Mouse (Mus musculus): ENCODE measurements around the gene Mical2. TPM values are rescaled to one million over a fixed set of nuclear protein-coding genes. Genes with fewer than 3 reads are reported as not detected.

Mical2 gene
- polyA plus RNA-seq (2015; fragmentation: Nextera tagmentation; extraction: Ambion mirVana), result 5.1 and 5.9 TPM in 2 replicates

GRCm38 (mm10) chr7:112225615-112226262 lies at the start of gene Mical2:
Gene Mical2 (plus strand): TSS chr7:112225856.

DNA sequence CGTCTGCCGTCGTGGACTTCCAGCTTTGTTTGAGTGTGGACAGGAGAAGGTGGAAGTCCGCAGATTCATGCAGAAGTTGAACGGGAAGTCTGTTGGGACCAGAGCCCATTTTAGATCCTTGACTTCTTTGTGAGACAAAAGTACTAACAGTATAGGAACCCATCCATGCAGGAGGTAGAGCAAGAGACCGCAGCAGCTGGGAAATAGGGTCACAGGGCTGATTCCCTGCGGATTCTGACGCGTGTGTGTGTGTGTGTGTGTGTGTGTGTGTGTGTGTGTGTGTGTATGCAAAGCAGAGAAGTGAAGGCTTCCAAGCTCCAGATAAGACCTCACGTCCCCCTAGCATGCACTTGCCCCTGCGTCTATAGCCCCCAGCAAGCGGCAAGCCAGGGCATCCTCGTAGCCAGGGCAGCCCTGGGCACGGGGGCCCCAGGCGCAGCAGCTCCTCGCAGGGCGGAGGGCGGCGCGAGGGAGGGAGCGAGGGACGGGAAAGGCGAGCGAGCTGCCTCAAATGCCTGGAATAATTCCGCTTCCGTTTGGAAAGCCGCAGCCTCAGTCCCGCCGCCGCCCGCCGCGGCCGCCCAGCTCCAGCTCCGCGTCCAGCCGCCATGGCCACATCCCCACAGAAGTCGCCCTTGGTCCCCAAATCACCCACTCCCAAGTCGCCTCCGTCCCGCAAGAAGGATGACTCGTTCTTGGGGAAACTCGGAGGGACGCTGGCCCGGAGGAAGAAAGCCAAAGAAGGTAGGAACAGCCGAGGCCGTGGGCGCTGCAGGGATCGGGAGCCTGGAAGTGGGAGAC lies 201.9 kb downstream of the Mical2 start, which contains the start of gene Parva:
TSS of gene Parva (plus strand) at position 149 of the 801 bp plus-strand sequence.

Other genes with a start within 250 kb of the Mical2 start
- gene Usp47, start 202.4 kb upstream of the Mical2 start, polyA plus RNA-seq (2015; fragmentation: Nextera tagmentation; extraction: Ambion mirVana), result 25.1 and 33.4 TPM in 2 replicates
- gene Dkk3, start 66.8 kb upstream of the Mical2 start, polyA plus RNA-seq (2015; fragmentation: Nextera tagmentation; extraction: Ambion mirVana), result 17.8 and 22.0 TPM in 2 replicates
- 59.5 and 96.1 TPM in 2 replicates for gene Parva, start 201.6 kb downstream of the Mical2 start, polyA plus RNA-seq (2015; fragmentation: Nextera tagmentation; extraction: Ambion mirVana)